In the genomic region with DNA sequence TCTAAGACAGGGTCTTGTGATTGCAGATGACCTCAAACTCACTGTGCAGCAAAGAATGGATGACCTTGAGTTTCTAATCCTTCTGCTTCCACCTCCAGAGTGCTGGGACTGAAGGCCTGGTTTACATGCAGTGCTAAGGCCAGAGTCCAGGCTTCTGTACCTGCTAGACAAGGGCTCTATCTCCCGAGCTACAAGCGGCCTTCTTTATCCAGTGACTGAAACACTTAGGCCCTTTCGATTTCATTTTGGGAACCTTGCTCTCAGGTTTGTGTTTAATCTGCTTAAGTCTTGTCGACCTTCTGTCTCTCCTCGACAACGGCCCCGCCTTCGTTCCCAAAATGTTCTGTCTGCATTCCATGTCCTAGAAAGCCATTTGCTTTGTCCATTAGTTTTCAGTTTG, we compare ENCODE assay signal across 27 mouse cellular contexts. TPM values are rescaled to one million over a fixed set of nuclear protein-coding genes. Genes with fewer than 3 reads are reported as not detected.
"Had no signal": no experiment of that assay in that cellular context is flagged by ENCODE, and none has a peak within 500 bp of the region (broad histone marks: within the 10 kb centered on the region; RNA-seq: fewer than 3 reads in every experiment).

No protein-coding gene starts in this region.

- DNase-seq: gastrocnemius, adult 2 months; gastrocnemius, postnatal 10 days; gastrocnemius, postnatal 25 days; heart, postnatal 10 days; kidney, adult 18-20 months; kidney, adult 8-10 months; kidney, postnatal 10 days; kidney, postnatal 25 days; kidney, postnatal 4 days; left cerebral cortex, postnatal 4 days; lung, adult 18-20 months had no signal

- H3K36me3 ChIP-seq: heart, embryonic 13.5 days; heart, embryonic 15.5 days; hindbrain, embryonic 10.5 days; hindbrain, embryonic 12.5 days; intestine, embryonic 15.5 days; limb, embryonic 13.5 days; limb, embryonic 15.5 days; liver, embryonic 12.5 days had no signal

- H3K4me2 ChIP-seq: heart, embryonic 13.5 days; heart, embryonic 15.5 days; hindbrain, embryonic 12.5 days; hindbrain, embryonic 14.5 days; intestine, embryonic 15.5 days; limb, embryonic 13.5 days; limb, embryonic 15.5 days; liver, embryonic 12.5 days had no signal

- H3K4me1 ChIP-seq: heart, embryonic 15.5 days; hindbrain, embryonic 10.5 days; hindbrain, embryonic 12.5 days; intestine, embryonic 15.5 days; limb, embryonic 13.5 days; limb, embryonic 15.5 days; liver, embryonic 12.5 days had no signal

- H3K27ac ChIP-seq: gastrocnemius, adult 2 months; heart, embryonic 13.5 days; heart, embryonic 15.5 days; hindbrain, embryonic 10.5 days; hindbrain, embryonic 12.5 days; hindbrain, embryonic 14.5 days; intestine, embryonic 15.5 days; layer of hippocampus, adult 2 months; limb, embryonic 13.5 days; limb, embryonic 15.5 days; liver, embryonic 12.5 days; liver, embryonic 14.5 days had no signal

- ATAC-seq: hindbrain, embryonic 16.5 days; inflammation-experienced regulatory T-cells, adult 6 months; intestine, embryonic 15.5 days; intestine, postnatal 0 days; liver, embryonic 12.5 days had no signal

- H3K4me3 ChIP-seq: gastrocnemius, adult 2 months; heart, embryonic 13.5 days; heart, embryonic 15.5 days; hindbrain, embryonic 10.5 days; hindbrain, embryonic 12.5 days; intestine, embryonic 15.5 days; layer of hippocampus, adult 2 months; limb, embryonic 13.5 days; limb, embryonic 15.5 days; liver, embryonic 12.5 days had no signal

- H3K9ac ChIP-seq: heart, embryonic 13.5 days; heart, embryonic 15.5 days; hindbrain, embryonic 12.5 days; hindbrain, embryonic 14.5 days; intestine, embryonic 15.5 days; limb, embryonic 13.5 days; limb, embryonic 15.5 days; liver, embryonic 12.5 days; liver, embryonic 14.5 days had no signal

- H3K9me3 ChIP-seq: heart, embryonic 13.5 days; heart, embryonic 15.5 days; hindbrain, embryonic 10.5 days; hindbrain, embryonic 12.5 days; intestine, embryonic 15.5 days; limb, embryonic 13.5 days; limb, embryonic 15.5 days; liver, embryonic 12.5 days had no signal

- H3K27me3 ChIP-seq: heart, embryonic 13.5 days; heart, embryonic 15.5 days; hindbrain, embryonic 12.5 days; intestine, embryonic 15.5 days; limb, embryonic 13.5 days; limb, embryonic 15.5 days; liver, embryonic 12.5 days had no signal

RNA-seq across cellular contexts. Expression of a gene that starts 8.8 kb away (rescaled TPM):
- total RNA-seq: granulocyte monocyte progenitor cell, adult 5-6 weeks had no signal
- polyA plus RNA-seq: inflammation-experienced regulatory T-cells, adult 6 months; liver, adult 2 months had no signal
